Mouse (Mus musculus): ENCODE data around the gene Dgka. TPM values are rescaled to one million over a fixed set of nuclear protein-coding genes. Genes with fewer than 3 reads are reported as not detected.

The Dgka gene
- polyA plus RNA-seq, 1 experiment from 2014 or later = 26.4 TPM

- ATAC-seq (ENCODE audit: insufficient number of reproducible peaks, low FRiP score, low TSS enrichment, low read depth) = no peak
- Histone ChIP-seq H3K27ac (peak overlapping the region; percentile 85), H3K4me2 (peak overlapping the region; percentile 53; the same call in 1 of the 2 replicates), H3K9ac (no peak overlapping the region), H3K9me3 (no peaks in the 10 kb centered on the region), H3K4me1 (peaks cover 4% of the 10 kb centered on the region; the same call in 1 of the 2 replicates), H3K36me3 (peaks cover 44% of the 10 kb centered on the region), H3K27me3 (no peaks in the 10 kb centered on the region), H3K4me3 (peak overlapping the region; percentile 89; the same call in 1 of the 2 replicates)
- WGBS = 80% methylated on average over 6 of the region's 6 CpGs
Measured at GRCm38 (mm10) chr10:128697072-128697725, 47.5 kb downstream of the Dgka start.

- H3K36me3 ChIP-seq = peaks cover 34% of the 10 kb centered on the region
- WGBS = 2% methylated on average over 40 of the region's 40 CpGs
- H3K4me2 ChIP-seq = peak within 1 kb of the TSS; percentile 61
- H3K4me3 ChIP-seq = peak within 1 kb of the TSS; percentile 89
- no peaks in the 10 kb centered on the region for H3K27me3 ChIP-seq
- peak; percentile 98 for ATAC-seq (ENCODE audit: insufficient number of reproducible peaks, low FRiP score, low TSS enrichment, low read depth)
- H3K4me1 ChIP-seq = peaks cover 4% of the 10 kb centered on the region; the same call in 1 of the 2 replicates
- H3K9ac ChIP-seq = peak within 1 kb of the TSS; percentile 96
- peak within 1 kb of the TSS; percentile 98 for H3K27ac ChIP-seq
- no peaks in the 10 kb centered on the region for H3K9me3 ChIP-seq
Measured at GRCm38 (mm10) chr10:128695992-128696807, 48.5 kb downstream of the Dgka start, which contains the start of gene Rab5b. Gene Rab5b, minus strand, starts transcription at chr10:128696264.

DNA sequence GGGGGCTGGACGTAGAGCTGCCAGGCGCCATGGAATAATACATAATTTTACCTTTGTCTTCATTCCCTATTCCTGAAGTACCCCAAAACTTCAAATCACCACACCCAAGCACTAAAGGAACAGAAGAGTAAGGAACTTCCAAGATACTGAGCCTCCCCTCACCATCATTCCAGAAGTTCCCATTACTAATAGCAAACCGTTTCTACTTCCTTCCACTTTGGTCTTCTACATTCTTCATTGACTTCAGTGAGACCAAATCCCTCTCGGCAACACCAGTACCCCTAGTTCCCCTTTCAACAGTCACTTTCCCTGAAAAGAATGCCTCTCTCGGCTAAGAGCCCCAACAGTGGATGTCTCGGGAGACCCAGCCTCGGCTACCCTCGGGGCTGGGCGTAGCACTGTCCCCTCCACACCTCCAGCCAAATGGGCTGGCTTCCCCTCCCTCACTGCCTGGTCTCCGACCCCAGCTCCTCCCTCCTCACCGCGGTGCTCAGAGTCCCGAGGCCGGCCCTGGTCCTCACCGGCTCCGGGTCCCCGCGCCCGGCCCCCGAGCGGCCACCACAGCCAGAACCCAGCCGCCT lies 49.2 kb downstream of the Dgka start:
- WGBS = under 1% methylated on average over 22 of the region's 22 CpGs
- ATAC-seq (ENCODE audit: insufficient number of reproducible peaks, low FRiP score, low TSS enrichment, low read depth) = peak; percentile 37; the same call in 1 of the 2 replicates
- Histone ChIP-seq H3K9me3 (no peaks in the 10 kb centered on the region), H3K9ac (peak overlapping the region; percentile 96), H3K4me1 (peaks cover 4% of the 10 kb centered on the region; the same call in 1 of the 2 replicates), H3K36me3 (peaks cover 27% of the 10 kb centered on the region), H3K27ac (peak overlapping the region; percentile 98), H3K4me3 (peak overlapping the region; percentile 89), H3K27me3 (no peaks in the 10 kb centered on the region), H3K4me2 (peak overlapping the region; percentile 61)

DNA sequence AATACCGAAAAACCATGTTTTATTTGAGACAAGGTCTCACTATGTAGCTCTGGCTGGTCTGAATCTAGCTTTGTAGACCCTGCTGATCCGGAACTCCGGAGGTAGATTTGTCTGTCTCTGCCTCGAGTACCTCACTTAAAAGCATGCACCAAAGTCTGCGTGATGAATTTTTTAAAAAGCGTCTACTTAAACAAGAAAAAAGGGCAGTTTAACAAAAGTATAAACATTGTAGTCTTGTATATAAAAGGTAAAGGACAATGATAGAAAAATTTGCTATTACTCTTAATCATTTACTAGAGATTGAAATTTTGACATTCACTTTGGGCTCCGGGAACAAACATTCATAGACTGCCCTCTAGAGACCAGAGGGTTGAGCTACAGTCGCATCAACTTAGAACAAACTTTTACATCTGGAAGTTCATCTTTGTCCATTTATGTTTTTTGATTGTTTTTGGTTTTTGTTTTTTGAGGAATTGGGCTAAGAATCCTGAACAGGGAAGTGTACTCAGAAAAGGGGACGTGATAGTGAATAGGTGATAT lies 70.1 kb downstream of the Dgka start:
- peak overlapping the region; percentile 77 for H3K4me3 ChIP-seq
- peak overlapping the region; percentile 87 for H3K4me2 ChIP-seq
- H3K9me3 ChIP-seq = no peaks in the 10 kb centered on the region
- H3K36me3 ChIP-seq = peaks cover 15% of the 10 kb centered on the region
- H3K27ac ChIP-seq = peak overlapping the region; percentile 67
- H3K9ac ChIP-seq = peak overlapping the region; percentile 52
- no peak for ATAC-seq (ENCODE audit: insufficient number of reproducible peaks, low FRiP score, low TSS enrichment, low read depth)
- WGBS = 2% methylated on average over 9 of the region's 9 CpGs
- H3K27me3 ChIP-seq = no peaks in the 10 kb centered on the region
- peaks cover 11% of the 10 kb centered on the region for H3K4me1 ChIP-seq

- Histone ChIP-seq H3K27me3 (no peaks in the 10 kb centered on the region), H3K4me1 (peaks cover 16% of the 10 kb centered on the region), H3K9me3 (no peaks in the 10 kb centered on the region), H3K4me3 (peak within 1 kb of the TSS; percentile 77), H3K9ac (peak within 1 kb of the TSS; percentile 53), H3K27ac (peak within 1 kb of the TSS; percentile 67), H3K36me3 (peaks cover 14% of the 10 kb centered on the region; the same call in 1 of the 2 replicates), H3K4me2 (peak within 1 kb of the TSS; percentile 87)
- WGBS = under 1% methylated on average over 60 of the region's 60 CpGs
- ATAC-seq (ENCODE audit: insufficient number of reproducible peaks, low FRiP score, low TSS enrichment, low read depth) = peak; percentile 83
Measured at GRCm38 (mm10) chr10:128673763-128674468, 70.7 kb downstream of the Dgka start, which contains the start of gene Suox. Gene Suox, minus strand, starts transcription at chr10:128674073.

GRCm38 (mm10) chr10:128671148-128671547 lies 73.5 kb downstream of the Dgka start:
- no peak overlapping the region for H3K4me2 ChIP-seq
- H3K9ac ChIP-seq = 0 out of 2 replicates have a peak overlapping the region, but pooled peaks have one; percentile 10
- peaks cover 23% of the 10 kb centered on the region for H3K4me1 ChIP-seq
- H3K27ac ChIP-seq = no peak overlapping the region
- no peak overlapping the region for H3K4me3 ChIP-seq
- WGBS = 91% methylated on average over 9 of the region's 9 CpGs
- H3K27me3 ChIP-seq = no peaks in the 10 kb centered on the region
- H3K36me3 ChIP-seq = peaks cover 14% of the 10 kb centered on the region; the same call in 1 of the 2 replicates
- no peaks in the 10 kb centered on the region for H3K9me3 ChIP-seq
- no peak for ATAC-seq (ENCODE audit: insufficient number of reproducible peaks, low FRiP score, low TSS enrichment, low read depth)

Other genes with a start within 250 kb of the Dgka start
- 4.7 and 7.4 TPM in 2 replicates for gene Myl6b, start 246.2 kb downstream of the Dgka start, polyA plus RNA-seq (2015; fragmentation: Nextera tagmentation; extraction: Ambion mirVana)
- 42.8 and 44.9 TPM in 2 replicates for gene Esyt1, start 219.0 kb downstream of the Dgka start, polyA plus RNA-seq (2015; fragmentation: Nextera tagmentation; extraction: Ambion mirVana)
- gene Zc3h10, start 197.1 kb downstream of the Dgka start, polyA plus RNA-seq (2015; fragmentation: Nextera tagmentation; extraction: Ambion mirVana) = 13.2 and 15.4 TPM in 2 replicates
- gene Rpl41, start 195.6 kb downstream of the Dgka start, polyA plus RNA-seq (2015; fragmentation: Nextera tagmentation; extraction: Ambion mirVana) = 3,349 and 4,229 TPM in 2 replicates
- 194 and 209 TPM in 2 replicates for gene Pa2g4, start 178.9 kb downstream of the Dgka start, polyA plus RNA-seq (2015; fragmentation: Nextera tagmentation; extraction: Ambion mirVana)
- 20.4 and 20.8 TPM in 2 replicates for gene Erbb3, start 155.2 kb downstream of the Dgka start, polyA plus RNA-seq (2015; fragmentation: Nextera tagmentation; extraction: Ambion mirVana)
- gene Rps26, start 118.1 kb downstream of the Dgka start, polyA plus RNA-seq (2015; fragmentation: Nextera tagmentation; extraction: Ambion mirVana) = 584 and 840 TPM in 2 replicates
- gene Ikzf4, start 98.9 kb downstream of the Dgka start, polyA plus RNA-seq (2015; fragmentation: Nextera tagmentation; extraction: Ambion mirVana) = 3.5 and 4.1 TPM in 2 replicates
- 22.1 and 24.7 TPM in 2 replicates for gene Suox, start 70.8 kb downstream of the Dgka start, polyA plus RNA-seq (2015; fragmentation: Nextera tagmentation; extraction: Ambion mirVana)
- 90.6 and 97.4 TPM in 2 replicates for gene Rab5b, start 48.6 kb downstream of the Dgka start, polyA plus RNA-seq (2015; fragmentation: Nextera tagmentation; extraction: Ambion mirVana)
- gene Pmel, start 40.7 kb downstream of the Dgka start, polyA plus RNA-seq (2015; fragmentation: Nextera tagmentation; extraction: Ambion mirVana) = 6.5 and 9.5 TPM in 2 replicates
- 108 and 110 TPM in 2 replicates for gene Cdk2, start 39.8 kb downstream of the Dgka start, polyA plus RNA-seq (2015; fragmentation: Nextera tagmentation; extraction: Ambion mirVana)
- gene Pym1, start 3.0 kb upstream of the Dgka start, polyA plus RNA-seq (2015; fragmentation: Nextera tagmentation; extraction: Ambion mirVana) = 33.7 and 34.4 TPM in 2 replicates
- gene Mmp19, start 46.1 kb upstream of the Dgka start, polyA plus RNA-seq (2015; fragmentation: Nextera tagmentation; extraction: Ambion mirVana) = 1.7 and 2.5 TPM in 2 replicates
- gene Dnajc14, start 59.2 kb upstream of the Dgka start, polyA plus RNA-seq (2015; fragmentation: Nextera tagmentation; extraction: Ambion mirVana) = 64.2 and 65.8 TPM in 2 replicates
- gene Tmem198b, start 59.5 kb upstream of the Dgka start, polyA plus RNA-seq (2015; fragmentation: Nextera tagmentation; extraction: Ambion mirVana) = 24.3 and 24.4 TPM in 2 replicates
- 180 and 182 TPM in 2 replicates for gene Sarnp, start 72.5 kb upstream of the Dgka start, polyA plus RNA-seq (2015; fragmentation: Nextera tagmentation; extraction: Ambion mirVana)
- gene Ormdl2, start 76.8 kb upstream of the Dgka start, polyA plus RNA-seq (2015; fragmentation: Nextera tagmentation; extraction: Ambion mirVana) = 64.8 and 66.3 TPM in 2 replicates
- gene Gdf11, start 146.9 kb upstream of the Dgka start, polyA plus RNA-seq (2015; fragmentation: Nextera tagmentation; extraction: Ambion mirVana) = 5.9 and 6.2 TPM in 2 replicates
- 1,128 and 1,135 TPM in 2 replicates for gene Cd63, start 156.1 kb upstream of the Dgka start, polyA plus RNA-seq (2015; fragmentation: Nextera tagmentation; extraction: Ambion mirVana)
- 13.6 and 16.8 TPM in 2 replicates for gene Rdh5, start 178.0 kb upstream of the Dgka start, polyA plus RNA-seq (2015; fragmentation: Nextera tagmentation; extraction: Ambion mirVana)
- gene Bloc1s1, start 179.2 kb upstream of the Dgka start, polyA plus RNA-seq (2015; fragmentation: Nextera tagmentation; extraction: Ambion mirVana) = 225 and 234 TPM in 2 replicates
- gene Itga7, start 189.0 kb upstream of the Dgka start, polyA plus RNA-seq (2015; fragmentation: Nextera tagmentation; extraction: Ambion mirVana) = 11.8 and 27.8 TPM in 2 replicates
- gene Mettl7b, start 216.1 kb upstream of the Dgka start, polyA plus RNA-seq (2015; fragmentation: Nextera tagmentation; extraction: Ambion mirVana) = 0.24 and 0.32 TPM in 2 replicates
- not detected in 2 replicates for gene Olfr9, start 244.6 kb upstream of the Dgka start, polyA plus RNA-seq (2015; fragmentation: Nextera tagmentation; extraction: Ambion mirVana)